Mouse (Mus musculus): ENCODE results near the gene Prune2.

Prune2 gene

GRCm38 (mm10) chr19:17124034-17124735 is 168.3 kb downstream of the Prune2 start:
- peak; percentile 65 for DNase-seq (ENCODE audit: low read depth, low spot score)

- peak; percentile 28 for DNase-seq (ENCODE audit: low read depth, low spot score)
Measured at GRCm38 (mm10) chr19:17125380-17125779, 169.5 kb downstream of the Prune2 start.

GRCm38 (mm10) chr19:17130544-17130943 is 174.6 kb downstream of the Prune2 start:
- DNase-seq (ENCODE audit: low read depth, low spot score): no peak

GRCm38 (mm10) chr19:17136677-17137460 is 181.0 kb downstream of the Prune2 start:
- peak; percentile 86 for DNase-seq (ENCODE audit: low read depth, low spot score)

- DNase-seq (ENCODE audit: low read depth, low spot score): no peak
Measured at GRCm38 (mm10) chr19:17137656-17138055, 181.7 kb downstream of the Prune2 start.

GRCm38 (mm10) chr19:17138144-17138915 is 182.4 kb downstream of the Prune2 start:
- peak; percentile 99 for DNase-seq (ENCODE audit: low read depth, low spot score)

GRCm38 (mm10) chr19:17140016-17140914 is 184.3 kb downstream of the Prune2 start:
- no peak for DNase-seq (ENCODE audit: low read depth, low spot score)

- no peak for DNase-seq (ENCODE audit: low read depth, low spot score)
Measured at GRCm38 (mm10) chr19:17143245-17143644, 187.3 kb downstream of the Prune2 start.

GRCm38 (mm10) chr19:17144205-17144604 is 188.3 kb downstream of the Prune2 start:
- no peak for DNase-seq (ENCODE audit: low read depth, low spot score)

- DNase-seq (ENCODE audit: low read depth, low spot score): no peak
Measured at GRCm38 (mm10) chr19:17150064-17150463, 194.1 kb downstream of the Prune2 start.

- peak; percentile 56 for DNase-seq (ENCODE audit: low read depth, low spot score)
Measured at GRCm38 (mm10) chr19:17151781-17152180, 195.9 kb downstream of the Prune2 start.

- DNase-seq (ENCODE audit: low read depth, low spot score): peak; percentile 94
Measured at GRCm38 (mm10) chr19:17152461-17152860, 196.5 kb downstream of the Prune2 start.

- DNase-seq (ENCODE audit: low read depth, low spot score): no peak
Measured at GRCm38 (mm10) chr19:17153911-17154639, 198.2 kb downstream of the Prune2 start.

- no peak for DNase-seq (ENCODE audit: low read depth, low spot score)
Measured at GRCm38 (mm10) chr19:17155216-17155615, 199.3 kb downstream of the Prune2 start.

- DNase-seq (ENCODE audit: low read depth, low spot score): no peak
Measured at GRCm38 (mm10) chr19:17159676-17160075, 203.8 kb downstream of the Prune2 start.

GRCm38 (mm10) chr19:17160231-17160630 is 204.3 kb downstream of the Prune2 start:
- no peak for DNase-seq (ENCODE audit: low read depth, low spot score)

- DNase-seq (ENCODE audit: low read depth, low spot score): peak; percentile 79
Measured at GRCm38 (mm10) chr19:17163511-17163953, 207.6 kb downstream of the Prune2 start.

GRCm38 (mm10) chr19:17166288-17166687 is 210.4 kb downstream of the Prune2 start:
- no peak for DNase-seq (ENCODE audit: low read depth, low spot score)

GRCm38 (mm10) chr19:17168186-17168585 is 212.3 kb downstream of the Prune2 start:
- no peak for DNase-seq (ENCODE audit: low read depth, low spot score)

GRCm38 (mm10) chr19:17169746-17170145 is 213.8 kb downstream of the Prune2 start:
- no peak for DNase-seq (ENCODE audit: low read depth, low spot score)
